Mouse (Mus musculus) hindbrain, embryonic 14.5 days (tissue): ENCODE measurements at regions not wholly inside any gene's neighbourhood (a gene's known extent, or its start where the extent isn't known, plus 50 kb on each side); places are given as distances from the start of the nearest gene placed in this dataset.

Experiments used
- ATAC-seq: fragments of 200-750 bp; cut with Nextera tagmentation; 2 replicates; pipeline ENCODE4 v1.8.0; 2017; ENCODE audit warnings: moderate number of reproducible peaks, mild to moderate bottlenecking, moderate TSS enrichment, moderate library complexity; ENCODE audit not compliant: low FRiP score
- DNase-seq: peaks from one replicate; pipeline ENCODE4 v3.0.0-alpha.2; 2015; ENCODE audit warnings: low spot score
- H3K27ac ChIP-seq: fragments of 300-500 bp; sonication (generic); 2 replicates; pipeline ENCODE4 v1.5.1; 2014; ENCODE audit warnings: mild to moderate bottlenecking, moderate library complexity
- H3K27me3 ChIP-seq: fragments of 300-500 bp; sonication (generic); 2 replicates; pipeline ENCODE4 v1.6.1; 2014; ENCODE audit warnings: mild to moderate bottlenecking, low read length, mixed read lengths; ENCODE audit not compliant: control insufficient read depth, insufficient read depth
- H3K36me3 ChIP-seq: fragments of 300-500 bp; sonication (generic); replicated peaks from 2 replicates; pipeline ENCODE4 v1.6.1; 2014; ENCODE audit not compliant: control insufficient read depth, insufficient read depth
- H3K4me1 ChIP-seq: fragments of 300-500 bp; sonication (generic); replicated peaks from 2 replicates; pipeline ENCODE4 v1.6.1; 2014; ENCODE audit warnings: antibody characterized with exemption, low read length, mixed read lengths; ENCODE audit not compliant: control insufficient read depth, insufficient read depth
- H3K4me2 ChIP-seq: fragments of 300-500 bp; sonication (generic); replicated peaks from 2 replicates; pipeline ENCODE4 v1.6.1; 2014; ENCODE audit warnings: mild to moderate bottlenecking, moderate library complexity
- H3K4me3 ChIP-seq: fragments of 300-500 bp; sonication (generic); replicated peaks from 2 replicates; pipeline ENCODE4 v1.5.1; 2014; ENCODE audit warnings: mild to moderate bottlenecking, low read length
- H3K9ac ChIP-seq: fragments of 300-500 bp; sonication (generic); 2 replicates; pipeline ENCODE4 v1.6.1; 2014
- H3K9me3 ChIP-seq: fragments of 300-500 bp; sonication (generic); 2 replicates; pipeline ENCODE4 v1.6.1; 2016; ENCODE audit warnings: low read length; ENCODE audit not compliant: control insufficient read depth
- WGBS: fragments of 180-500 bp; shearing (Covaris S2); extraction: QIAGEN DNeasy Blood & Tissue Kit; methylation state at CpG from one replicate; pipeline ENCODE4 v1.1.7; 2014; 5-methylcytosine and 5-hydroxymethylcytosine counted together

DNA sequence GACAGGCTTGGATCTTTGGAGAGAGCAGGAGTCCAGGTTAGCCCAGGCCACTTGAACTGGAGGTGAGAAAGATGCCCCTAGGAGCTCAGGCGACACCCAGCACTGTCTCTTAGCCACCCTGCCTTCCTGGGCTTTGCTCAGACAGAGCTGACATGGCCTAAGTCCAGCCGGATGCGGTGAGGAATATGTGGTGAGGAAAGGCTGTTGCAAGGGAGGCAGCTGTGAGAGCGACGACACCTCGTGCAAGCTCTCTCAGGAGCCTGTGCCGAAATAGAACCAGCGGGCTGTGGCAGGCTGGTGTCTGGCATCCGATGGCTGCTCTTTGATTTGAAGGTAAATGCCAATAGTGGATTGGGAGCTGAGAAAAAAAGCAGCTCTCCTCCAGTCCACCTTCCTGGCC is 191.4 kb upstream of the Sdk2 start:
- Histone ChIP-seq H3K4me2 (no peak overlapping the region), H3K4me1 (no peaks in the 10 kb centered on the region), H3K27me3 (no peaks in the 10 kb centered on the region), H3K36me3 (no peaks in the 10 kb centered on the region), H3K9ac (no peak overlapping the region), H3K27ac (no peak overlapping the region), H3K4me3 (no peak overlapping the region), H3K9me3 (no peaks in the 10 kb centered on the region)
- ATAC-seq (no peak), DNase-seq (no peak)
- 87% methylated on average over 9 of the region's 9 CpGs for WGBS

DNA sequence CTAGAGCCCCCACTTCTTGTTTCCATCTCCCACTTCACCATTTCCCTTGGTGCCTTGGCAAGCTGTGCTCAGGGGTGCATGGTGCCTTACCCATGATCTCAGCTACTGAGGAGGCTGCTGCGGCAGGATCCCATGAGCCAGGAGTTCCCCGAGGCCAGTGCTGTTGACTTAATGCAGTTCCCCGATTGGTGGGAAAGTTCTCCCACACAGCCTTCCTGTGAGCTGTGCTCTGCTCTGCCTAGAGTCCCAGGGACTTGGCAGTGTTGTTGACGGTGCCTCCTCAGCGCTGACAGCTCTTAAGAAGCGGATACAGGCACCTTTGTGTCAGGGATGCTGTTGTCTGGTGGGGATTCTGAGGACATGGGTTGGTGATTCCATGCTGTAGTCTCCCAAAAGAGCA is 190.9 kb upstream of the Sdk2 start:
- no peak overlapping the region for H3K27ac ChIP-seq
- H3K4me1 ChIP-seq: no peaks in the 10 kb centered on the region
- DNase-seq (no peak), ATAC-seq (no peak)
- H3K4me2 ChIP-seq: no peak overlapping the region
- H3K9me3 ChIP-seq: no peaks in the 10 kb centered on the region
- no peak overlapping the region for H3K4me3 ChIP-seq
- H3K27me3 ChIP-seq: no peaks in the 10 kb centered on the region
- WGBS: 72% methylated on average over 6 of the region's 6 CpGs
- no peaks in the 10 kb centered on the region for H3K36me3 ChIP-seq
- no peak overlapping the region for H3K9ac ChIP-seq

DNA sequence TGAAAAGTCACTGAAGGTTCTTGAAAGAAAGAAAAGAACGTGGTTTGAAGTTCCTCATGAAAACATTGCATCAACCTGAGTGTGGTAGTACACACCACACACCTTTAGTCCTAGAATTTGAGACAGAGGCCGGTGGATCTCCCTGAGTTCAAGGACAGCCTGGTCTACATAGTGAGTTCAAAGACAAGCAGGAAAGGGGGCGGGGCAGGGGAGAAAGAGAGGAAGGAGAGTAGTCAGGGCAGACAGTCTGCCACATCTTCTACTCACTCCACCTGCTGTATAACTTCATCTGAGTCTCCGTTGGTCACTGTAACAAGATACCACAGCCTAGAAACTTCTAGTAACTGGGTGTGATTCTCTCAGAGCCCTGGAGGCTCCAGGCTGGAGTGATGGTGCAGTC is 190.2 kb upstream of the Sdk2 start:
- WGBS: 83% methylated on average over 4 of the region's 4 CpGs
- H3K4me1 ChIP-seq: no peaks in the 10 kb centered on the region

DNA sequence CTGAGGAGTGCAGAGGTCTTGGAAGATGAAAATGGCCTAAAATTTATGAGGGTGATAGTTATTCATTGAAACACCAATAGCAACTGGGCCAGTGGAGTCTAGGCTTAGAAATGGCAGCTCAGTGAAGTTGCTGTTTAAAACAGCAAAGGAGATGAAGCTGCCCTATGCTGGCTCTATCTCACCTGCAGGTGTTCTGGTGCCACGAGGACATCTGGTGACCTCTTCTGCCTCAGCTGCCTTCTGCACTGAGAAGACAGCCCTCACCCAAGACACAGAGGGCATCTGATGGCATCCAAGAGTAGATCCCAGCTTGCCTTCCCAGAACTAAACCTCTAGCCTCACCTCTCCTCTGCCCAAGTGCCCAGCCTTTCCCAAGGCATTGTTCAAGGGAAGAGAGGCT is 187.5 kb upstream of the Sdk2 start:
- ATAC-seq: no peak
- Histone ChIP-seq H3K36me3 (no peaks in the 10 kb centered on the region), H3K4me3 (no peak overlapping the region), H3K9me3 (no peaks in the 10 kb centered on the region), H3K27ac (no peak overlapping the region), H3K9ac (no peak overlapping the region), H3K27me3 (no peaks in the 10 kb centered on the region), H3K4me1 (no peaks in the 10 kb centered on the region), H3K4me2 (no peak overlapping the region)
- DNase-seq: no peak
- WGBS: 86% methylated on average over 1 of the region's 1 CpGs

More for the DNA sequence above, 190.2 kb upstream of the Sdk2 start:
- Histone ChIP-seq H3K36me3 (no peaks in the 10 kb centered on the region), H3K4me3 (no peak overlapping the region), H3K4me2 (no peak overlapping the region), H3K9ac (no peak overlapping the region), H3K9me3 (no peaks in the 10 kb centered on the region), H3K27ac (no peak overlapping the region), H3K27me3 (no peaks in the 10 kb centered on the region)
- DNase-seq (no peak), ATAC-seq (no peak)

DNA sequence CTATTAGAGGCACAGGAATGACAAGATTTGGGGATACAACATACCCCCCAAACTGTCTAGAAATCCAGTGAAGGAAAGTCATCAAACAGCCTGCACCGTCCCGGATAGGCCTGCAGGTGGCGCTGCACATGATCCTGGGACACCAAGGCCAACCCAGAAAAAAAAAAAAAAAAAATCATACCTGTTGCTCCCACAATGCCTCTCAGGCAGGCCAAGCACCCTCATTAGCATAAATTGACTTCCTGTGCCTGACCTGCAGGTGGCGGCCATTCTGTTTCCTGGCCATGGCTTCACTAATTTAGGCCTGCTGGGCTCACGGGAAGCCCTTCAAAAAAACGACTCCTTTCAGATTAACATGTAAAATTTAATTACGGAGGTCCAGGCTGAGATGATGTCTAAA is 184.8 kb upstream of the Sdk2 start:
- H3K36me3 ChIP-seq: no peaks in the 10 kb centered on the region
- H3K4me1 ChIP-seq: no peaks in the 10 kb centered on the region

DNA sequence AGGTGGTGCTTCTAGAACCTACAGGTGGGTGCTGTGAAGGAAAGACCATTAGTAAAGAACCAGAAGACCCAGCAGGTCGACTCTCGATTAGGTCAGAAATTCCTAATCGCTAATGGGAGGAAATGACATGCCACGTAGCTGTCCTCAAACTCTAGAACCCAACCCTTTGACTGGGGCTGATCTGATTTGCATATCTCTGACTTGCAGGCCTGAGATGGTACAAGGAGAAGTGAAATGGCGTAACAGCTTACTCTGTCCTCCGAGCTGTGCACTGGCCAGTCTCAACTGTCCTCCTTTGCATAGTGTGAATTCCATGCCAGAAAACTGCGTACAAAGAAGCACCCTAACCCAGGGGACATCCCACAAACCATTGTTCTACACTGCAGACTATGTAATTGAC is 182.4 kb upstream of the Sdk2 start:
- no peaks in the 10 kb centered on the region for H3K4me1 ChIP-seq
- no peak overlapping the region for H3K4me3 ChIP-seq
- H3K36me3 ChIP-seq: no peaks in the 10 kb centered on the region
- H3K27me3 ChIP-seq: no peaks in the 10 kb centered on the region
- H3K27ac ChIP-seq: no peak overlapping the region
- 75% methylated on average over 7 of the region's 7 CpGs for WGBS
- no peak for DNase-seq
- H3K9me3 ChIP-seq: no peaks in the 10 kb centered on the region
- ATAC-seq: no peak
- H3K4me2 ChIP-seq: no peak overlapping the region
- no peak overlapping the region for H3K9ac ChIP-seq

More for the DNA sequence above, 184.8 kb upstream of the Sdk2 start:
- no peak overlapping the region for H3K4me3 ChIP-seq
- H3K27me3 ChIP-seq: no peaks in the 10 kb centered on the region
- no peak for ATAC-seq
- no peaks in the 10 kb centered on the region for H3K9me3 ChIP-seq
- WGBS: 55% methylated on average over 7 of the region's 7 CpGs
- H3K9ac ChIP-seq: no peak overlapping the region
- no peak overlapping the region for H3K27ac ChIP-seq
- no peak for DNase-seq
- H3K4me2 ChIP-seq: no peak overlapping the region

DNA sequence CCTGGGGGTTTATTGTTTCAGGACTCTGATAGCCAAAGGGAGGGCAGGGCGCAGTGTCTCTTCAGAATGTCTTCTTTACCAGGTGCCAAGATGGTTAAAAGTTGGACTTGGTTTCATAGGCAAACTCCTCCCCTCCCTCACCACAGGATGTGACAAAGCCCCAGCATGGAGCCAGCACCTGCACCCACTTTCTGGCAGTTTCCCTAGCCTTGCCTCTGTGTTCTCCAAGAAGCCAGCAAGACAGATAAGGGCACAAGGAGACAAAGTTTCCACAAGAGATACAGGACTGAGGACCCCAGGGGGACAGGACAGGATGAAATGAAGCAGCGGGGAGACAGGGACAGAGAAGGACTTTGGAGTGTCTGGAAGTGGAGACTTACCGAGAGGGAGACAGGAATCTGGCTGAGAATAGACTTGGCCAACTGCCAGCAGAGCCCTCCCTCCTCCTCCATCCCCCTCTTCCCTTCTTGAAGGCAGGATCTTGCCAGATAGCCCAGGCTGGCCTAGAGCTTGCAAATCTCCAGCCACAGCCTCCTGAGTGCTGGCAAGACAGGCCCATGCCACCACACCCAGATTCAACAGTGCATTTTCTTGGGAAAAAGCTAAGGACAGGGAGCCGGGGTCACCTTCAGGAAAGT is 181.5 kb upstream of the Sdk2 start:
- Histone ChIP-seq H3K9ac (no peak overlapping the region), H3K4me1 (no peaks in the 10 kb centered on the region), H3K27me3 (no peaks in the 10 kb centered on the region), H3K4me2 (no peak overlapping the region), H3K36me3 (no peaks in the 10 kb centered on the region), H3K9me3 (no peaks in the 10 kb centered on the region), H3K27ac (no peak overlapping the region), H3K4me3 (no peak overlapping the region)
- WGBS: 74% methylated on average over 4 of the region's 4 CpGs
- ATAC-seq: no peak
- DNase-seq: no peak

DNA sequence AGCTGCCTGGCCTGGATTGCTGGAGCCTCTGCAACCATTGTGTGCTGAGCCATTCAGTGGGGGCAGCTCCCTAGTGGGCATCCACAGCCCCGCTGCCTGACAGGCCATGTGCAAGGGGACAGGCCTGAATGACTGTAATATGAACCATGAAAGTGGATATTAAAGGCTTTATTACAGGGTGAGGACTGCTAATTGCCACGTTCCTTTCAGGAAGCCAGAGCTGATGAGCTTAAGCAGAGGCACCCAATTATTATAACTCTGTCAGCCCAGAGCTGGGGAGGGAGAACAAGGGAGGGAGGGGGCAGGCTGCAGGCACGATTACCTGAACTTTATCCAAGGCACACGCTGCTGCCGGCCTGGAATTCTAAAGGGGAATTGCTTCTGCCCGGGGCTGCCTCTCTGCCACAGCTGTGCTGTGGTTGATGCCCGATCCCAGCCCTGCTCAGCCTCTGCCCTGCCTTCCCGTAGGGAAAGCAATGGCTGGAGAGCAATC is 172.5 kb upstream of the Sdk2 start:
- peaks cover 12% of the 10 kb centered on the region for H3K4me1 ChIP-seq
- no peaks in the 10 kb centered on the region for H3K27me3 ChIP-seq
- 9% methylated on average over 8 of the region's 8 CpGs for WGBS
- H3K4me3 ChIP-seq: no peak overlapping the region
- H3K36me3 ChIP-seq: no peaks in the 10 kb centered on the region
- no peak overlapping the region for H3K9ac ChIP-seq
- no peak overlapping the region for H3K4me2 ChIP-seq
- no peaks in the 10 kb centered on the region for H3K9me3 ChIP-seq
- ATAC-seq: 0 out of 2 replicates have a peak, but pooled peaks have one; percentile 48
- H3K27ac ChIP-seq: peak overlapping the region; percentile 43; the same call in 1 of the 2 replicates
- no peak for DNase-seq

DNA sequence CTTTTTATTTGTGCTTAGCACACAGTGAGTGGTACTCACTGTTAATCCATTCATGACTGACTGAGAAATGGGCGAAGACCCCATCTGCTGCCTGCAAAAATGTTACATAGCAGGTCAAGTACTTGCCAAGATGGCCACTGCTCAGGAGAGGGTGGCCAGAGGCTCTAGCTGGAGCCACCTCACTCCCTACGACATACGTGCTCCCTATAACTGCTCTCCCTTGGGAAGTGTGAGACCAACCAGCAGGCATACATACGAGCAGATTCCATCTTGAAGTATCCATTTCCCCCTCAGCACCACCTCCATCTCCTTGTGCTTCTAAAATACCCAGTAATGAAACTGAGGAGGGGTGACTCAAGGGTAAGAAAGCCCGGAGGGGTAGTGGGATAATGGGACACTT is 172.0 kb upstream of the Sdk2 start:
- Histone ChIP-seq H3K27ac (no peak overlapping the region), H3K27me3 (no peaks in the 10 kb centered on the region), H3K9ac (no peak overlapping the region), H3K9me3 (no peaks in the 10 kb centered on the region), H3K4me3 (no peak overlapping the region), H3K36me3 (no peaks in the 10 kb centered on the region), H3K4me1 (peaks cover 12% of the 10 kb centered on the region), H3K4me2 (no peak overlapping the region)
- DNase-seq (no peak), ATAC-seq (no peak)
- WGBS: 60% methylated on average over 5 of the region's 5 CpGs

DNA sequence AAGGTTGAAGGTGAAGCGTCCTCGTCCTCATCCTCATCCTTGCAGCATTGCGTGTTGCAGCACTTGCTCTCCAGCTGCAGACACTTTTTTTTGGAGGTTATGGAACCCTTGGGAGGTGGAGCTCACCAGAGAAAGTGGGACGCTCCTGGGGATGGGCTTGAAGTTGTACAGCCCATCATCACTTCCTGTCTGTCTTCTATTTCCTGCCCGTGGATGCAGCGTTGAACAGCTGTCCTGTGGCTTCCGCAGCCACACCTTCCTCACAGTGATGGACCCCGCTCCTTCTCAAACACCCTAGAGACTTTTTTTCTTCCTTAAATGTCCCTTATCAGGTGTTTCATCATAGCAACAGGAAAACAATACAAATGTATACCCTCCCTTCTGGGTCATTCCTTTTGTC is 171.5 kb upstream of the Sdk2 start:
- Histone ChIP-seq H3K36me3 (no peaks in the 10 kb centered on the region), H3K4me1 (peaks cover 12% of the 10 kb centered on the region), H3K27ac (no peak overlapping the region), H3K4me3 (no peak overlapping the region), H3K27me3 (no peaks in the 10 kb centered on the region), H3K9ac (no peak overlapping the region), H3K9me3 (no peaks in the 10 kb centered on the region), H3K4me2 (no peak overlapping the region)
- ATAC-seq: no peak
- no peak for DNase-seq
- whole genome bisulfite sequencing: 88% methylated on average over 8 of the region's 8 CpGs
